In the genomic region with DNA sequence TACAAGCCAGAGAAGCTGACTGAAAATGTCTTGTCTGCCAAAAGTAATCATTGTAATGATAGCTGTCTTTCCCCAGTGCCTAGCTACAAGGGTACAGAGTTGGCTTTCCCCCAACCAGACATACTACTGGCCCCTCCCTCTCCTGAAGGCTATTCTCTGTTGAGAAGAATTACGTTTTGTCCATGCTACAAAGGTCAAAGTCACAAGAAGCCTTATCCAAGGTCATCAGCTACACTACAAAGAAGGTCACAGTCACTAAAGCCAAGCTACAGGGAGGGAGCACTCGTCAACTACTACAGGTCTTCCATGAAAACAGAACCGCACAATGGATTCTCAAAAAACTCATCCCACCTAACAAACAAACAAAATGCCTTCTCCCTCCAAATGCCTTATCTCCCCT, we compare ENCODE assay signal across 13 mouse cellular contexts. TPM values are rescaled to one million over a fixed set of nuclear protein-coding genes. Genes with fewer than 3 reads are reported as not detected.
DNase-seq lines count a peak whose midpoint lies in the region; ATAC-seq and TF ChIP-seq lines count a peak whose summit lies in the region.
"Had no signal": no experiment of that assay in that cellular context is flagged by ENCODE, and none has a peak within 500 bp of the region (broad histone marks: within the 10 kb centered on the region; RNA-seq: fewer than 3 reads in every experiment).

No protein-coding gene starts in this region.

- H3K4me1 ChIP-seq in kidney, postnatal 0 days (replicated peaks; ENCODE audit: insufficient read depth, low read length) = no peaks in the 10 kb centered on the region
- no peaks in the 10 kb centered on the region for H3K4me1 ChIP-seq in stomach, embryonic 14.5 days (ENCODE audit: control insufficient read depth, insufficient read depth, low read length)
- no peaks in the 10 kb centered on the region for H3K4me1 ChIP-seq in stomach, postnatal 0 days (replicated peaks; ENCODE audit: control insufficient read depth, insufficient read depth)

- no peak for ATAC-seq in kidney, postnatal 0 days (replicated peaks; ENCODE audit: low FRiP score, low read depth)
- ATAC-seq in stomach, embryonic 14.5 days (ENCODE audit: insufficient number of reproducible peaks, insufficient read depth, low FRiP score, low read depth) = no peak
- ATAC-seq in stomach, postnatal 0 days (ENCODE audit: low FRiP score, low TSS enrichment) = no peak
- ATAC-seq: hindbrain, postnatal 0 days had no signal

- H3K9me3 ChIP-seq in kidney, postnatal 0 days (replicated peaks; ENCODE audit: low read length) = no peaks in the 10 kb centered on the region
- no peaks in the 10 kb centered on the region for H3K9me3 ChIP-seq in stomach, embryonic 14.5 days (ENCODE audit: control insufficient read depth, low read depth, low read length)
- no peaks in the 10 kb centered on the region for H3K9me3 ChIP-seq in stomach, postnatal 0 days (ENCODE audit: control insufficient read depth, low read length)
- H3K9me3 ChIP-seq: embryonic facial prominence, embryonic 12.5 days; liver, embryonic 15.5 days had no signal

- H3K4me3 ChIP-seq in kidney, postnatal 0 days (replicated peaks; ENCODE audit: low read depth, low read length) = no peak overlapping the region
- H3K4me3 ChIP-seq in stomach, embryonic 14.5 days (ENCODE audit: low read depth, low read length) = no peak overlapping the region
- no peak overlapping the region for H3K4me3 ChIP-seq in stomach, postnatal 0 days (ENCODE audit: low read depth, low read length)
- H3K4me3 ChIP-seq: embryonic facial prominence, embryonic 12.5 days; liver, embryonic 15.5 days had no signal

- no peak for TF ChIP-seq EP300 in stomach, postnatal 0 days (optimal IDR thresholded peaks at IDR 0.05)

- H3K27ac ChIP-seq in kidney, postnatal 0 days = peak overlapping the region; percentile 60; the same call in 1 of the 2 replicates
- peak overlapping the region; percentile 44; the same call in 1 of the 2 replicates for H3K27ac ChIP-seq in stomach, embryonic 14.5 days (ENCODE audit: low read length)
- H3K27ac ChIP-seq in stomach, postnatal 0 days (replicated peaks) = no peak overlapping the region
- H3K27ac ChIP-seq: embryonic facial prominence, embryonic 12.5 days had no signal

- no peak for TF ChIP-seq CTCF in kidney, postnatal 0 days (IDR thresholded peaks at IDR 0.05; ENCODE audit: low read depth)
- TF ChIP-seq CTCF in stomach, postnatal 0 days (IDR thresholded peaks at IDR 0.05; ENCODE audit: low read depth) = no peak

- intact Hi-C loops in heart, postnatal 25 days (cut with DNase I) = loop anchor here (2.0 kb wide), 1 partner anchor 46 kb away; no protein-coding TSS in a partner anchor

- no peaks in the 10 kb centered on the region for H3K27me3 ChIP-seq in kidney, postnatal 0 days (ENCODE audit: insufficient read depth, low read length)
- H3K27me3 ChIP-seq in stomach, embryonic 14.5 days (ENCODE audit: control insufficient read depth, insufficient read depth, low read length) = no peaks in the 10 kb centered on the region
- H3K27me3 ChIP-seq in stomach, postnatal 0 days (ENCODE audit: control insufficient read depth, insufficient read depth, low read length) = no peaks in the 10 kb centered on the region
- H3K27me3 ChIP-seq: embryonic facial prominence, embryonic 12.5 days; liver, embryonic 15.5 days had no signal

- no peaks in the 10 kb centered on the region for H3K36me3 ChIP-seq in kidney, postnatal 0 days (ENCODE audit: insufficient read depth, low read length)
- H3K36me3 ChIP-seq in stomach, embryonic 14.5 days (ENCODE audit: control insufficient read depth, insufficient read depth, low read length) = no peaks in the 10 kb centered on the region
- no peaks in the 10 kb centered on the region; the same call in 1 of the 2 replicates for H3K36me3 ChIP-seq in stomach, postnatal 0 days (ENCODE audit: control insufficient read depth, insufficient read depth, low read length)
- H3K36me3 ChIP-seq: embryonic facial prominence, embryonic 12.5 days; liver, embryonic 15.5 days had no signal

- H3K4me2 ChIP-seq in kidney, postnatal 0 days (ENCODE audit: low read length) = no peak overlapping the region
- no peak overlapping the region for H3K4me2 ChIP-seq in stomach, embryonic 14.5 days (replicated peaks; ENCODE audit: low read depth, low read length)
- no peak overlapping the region for H3K4me2 ChIP-seq in stomach, postnatal 0 days (replicated peaks; ENCODE audit: low read depth)
- H3K4me2 ChIP-seq: embryonic facial prominence, embryonic 12.5 days; liver, embryonic 15.5 days had no signal

- peak; percentile 70 for DNase-seq in heart, adult 11 months
- no peak for DNase-seq in heart, postnatal 25 days (ENCODE audit: low spot score)
- DNase-seq in kidney, postnatal 0 days (ENCODE audit: low spot score) = no peak
- no peak for DNase-seq in kidney, postnatal 36 days
- no peak for DNase-seq in stomach, postnatal 0 days (ENCODE audit: low spot score)
- no peak for DNase-seq in cerebellum, adult 9-11 months
- DNase-seq in B cell, adult 2 months = no peak
- DNase-seq: cerebellum, adult 11 months; midbrain, embryonic 14.5 days had no signal

- 55% methylated on average over 3 of the region's 3 CpGs for WGBS in kidney, postnatal 0 days
- 76% methylated on average over 3 of the region's 3 CpGs for WGBS in stomach, embryonic 14.5 days
- 71% methylated on average over 3 of the region's 3 CpGs for WGBS in stomach, postnatal 0 days

- H3K9ac ChIP-seq in kidney, postnatal 0 days (ENCODE audit: low read depth, low read length) = no peak overlapping the region
- no peak overlapping the region for H3K9ac ChIP-seq in stomach, embryonic 14.5 days (replicated peaks; ENCODE audit: low read depth, low read length)
- H3K9ac ChIP-seq in stomach, postnatal 0 days (ENCODE audit: low read length) = no peak overlapping the region
- H3K9ac ChIP-seq: embryonic facial prominence, embryonic 12.5 days; liver, embryonic 15.5 days had no signal

RNA-seq across cellular contexts. Expression of gene Macf1, which starts 49.7 kb away (rescaled TPM):
- total RNA-seq in heart, postnatal 25 days (2021) = 100 to 1,000 TPM; 230 to 254 TPM
- polyA plus RNA-seq in kidney, postnatal 0 days (2015; fragmentation: Nextera tagmentation; extraction: Ambion mirVana) = 33.8 and 36.9 TPM in 2 replicates
- 86.9 and 88.2 TPM in 2 replicates for polyA plus RNA-seq in stomach, embryonic 14.5 days (2014; fragmentation: Nextera tagmentation; extraction: Ambion mirVana)
- 26.6 and 28.9 TPM in 2 replicates for polyA plus RNA-seq in stomach, postnatal 0 days (2015; fragmentation: Nextera tagmentation; extraction: Ambion mirVana)
